Mouse (Mus musculus): ENCODE measurements around the gene Lgr5. TPM values are rescaled to one million over a fixed set of nuclear protein-coding genes. Genes with fewer than 3 reads are reported as not detected.

The Lgr5 gene
- total RNA-seq, 2 experiments from 2014 or later: 16.5 to 22.3 TPM

GRCm38 (mm10) chr10:115421976-115422375, 165.6 kb downstream of the Lgr5 start:
- no peak for DNase-seq

GRCm38 (mm10) chr10:115414056-115414455, 173.5 kb downstream of the Lgr5 start:
- no peak for DNase-seq

- no peak for DNase-seq
These were observed 174.1 kb downstream of the Lgr5 start for GRCm38 (mm10) chr10:115413496-115413895.

GRCm38 (mm10) chr10:115406393-115406792, 181.2 kb downstream of the Lgr5 start:
- peak; percentile 75 for DNase-seq

Other genes with a start within 250 kb of the Lgr5 start
- 10 to 100 TPM; 25.4 to 28.4 TPM for gene Tmem19, start 225.3 kb downstream of the Lgr5 start, total RNA-seq (2021)
- 10 to 100 TPM; 10.2 to 11.6 TPM for gene Thap2, start 203.3 kb downstream of the Lgr5 start, total RNA-seq (2021)
- gene Zfc3h1, start 202.8 kb downstream of the Lgr5 start, total RNA-seq (2021): 10 to 100 TPM; 29.4 to 46.6 TPM
- gene A930009A15Rik, start 17.8 kb downstream of the Lgr5 start, total RNA-seq (2021): not detected
- gene Tspan8, start 229.1 kb upstream of the Lgr5 start, total RNA-seq (2021): 1 to 10 TPM; 3.5 to 4.7 TPM